Mouse (Mus musculus): ENCODE measurements around the gene Dhx37. TPM values are rescaled to one million over a fixed set of nuclear protein-coding genes. Genes with fewer than 3 reads are reported as not detected.
A peak's percentile ranks its signal among the peaks of the same experiment; 100 is the strongest.

The Dhx37 gene
- 1 to 10 TPM; 3.4 to 4.3 TPM for total RNA-seq (2021)
- long read RNA-seq, experiment 1, full-length matches to known transcripts: 1 of 2 reads
- long read RNA-seq, experiment 1, partial matches to known transcripts: 0 of 2 reads
- long read RNA-seq, experiment 1, other reads (novel, unspliced or antisense): 1 of 2 reads
- long read RNA-seq, experiment 2, partial matches to known transcripts: 0 of 2 reads
- long read RNA-seq, experiment 2, other reads (novel, unspliced or antisense): 2 of 2 reads

GRCm38 (mm10) chr5:125433793-125434337 lies at the start of gene Dhx37:
Gene Dhx37 (minus strand): TSS chr5:125434121.
- peak; percentile 85 to 93 for DNase-seq
- intact Hi-C loops (cut with DNase I): no loop called here

- DNase-seq: no peak
- intact Hi-C loops (cut with DNase I): no loop called here
Observed at GRCm38 (mm10) chr5:125482474-125482873, 48.6 kb upstream of the Dhx37 start.

GRCm38 (mm10) chr5:125480434-125481231 lies 46.7 kb upstream of the Dhx37 start:
- intact Hi-C loops (cut with DNase I): no loop called here
- DNase-seq: no peak

GRCm38 (mm10) chr5:125479376-125479775 lies 45.5 kb upstream of the Dhx37 start:
- intact Hi-C loops (cut with DNase I): loop anchor here (5.0 kb wide), 1 partner anchor 97 kb away; no protein-coding TSS in a partner anchor
- DNase-seq: no peak

- DNase-seq: no peak
- intact Hi-C loops (cut with DNase I): loop anchor here (5.0 kb wide), 1 partner anchor 96 kb away; no protein-coding TSS in a partner anchor
Observed at GRCm38 (mm10) chr5:125478037-125478436, 44.1 kb upstream of the Dhx37 start.

GRCm38 (mm10) chr5:125477533-125477932 lies 43.6 kb upstream of the Dhx37 start:
- intact Hi-C loops (cut with DNase I): loop anchor here (5.0 kb wide), 1 partner anchor 95 kb away; no protein-coding TSS in a partner anchor
- no peak for DNase-seq

- DNase-seq: no peak
- intact Hi-C loops (cut with DNase I): loop anchor here (5.0 kb wide), 1 partner anchor 94 kb away; no protein-coding TSS in a partner anchor
Observed at GRCm38 (mm10) chr5:125476799-125477198, 42.9 kb upstream of the Dhx37 start.

GRCm38 (mm10) chr5:125476286-125476625 lies 42.3 kb upstream of the Dhx37 start:
- no peak for DNase-seq
- intact Hi-C loops (cut with DNase I): loop anchor here (5.0 kb wide), 1 partner anchor 94 kb away; no protein-coding TSS in a partner anchor

- intact Hi-C loops (cut with DNase I): loop anchor here (5.0 kb wide), 1 partner anchor 93 kb away; no protein-coding TSS in a partner anchor
- peak; percentile 98 to 99 for DNase-seq
Observed at GRCm38 (mm10) chr5:125475601-125476285, 41.8 kb upstream of the Dhx37 start, which contains the start of gene Aacs. Gene Aacs (plus strand): TSS chr5:125475814.

GRCm38 (mm10) chr5:125475030-125475429 lies 41.1 kb upstream of the Dhx37 start:
- DNase-seq: no peak
- intact Hi-C loops (cut with DNase I): loop anchor here (5.0 kb wide), 1 partner anchor 93 kb away; no protein-coding TSS in a partner anchor

GRCm38 (mm10) chr5:125472796-125473475 lies 39.0 kb upstream of the Dhx37 start:
- no peak for DNase-seq
- intact Hi-C loops (cut with DNase I): no loop called here

GRCm38 (mm10) chr5:125470713-125471112 lies 36.8 kb upstream of the Dhx37 start:
- intact Hi-C loops (cut with DNase I): no loop called here

GRCm38 (mm10) chr5:125467261-125467660 lies 33.3 kb upstream of the Dhx37 start:
- intact Hi-C loops (cut with DNase I): no loop called here

More at GRCm38 (mm10) chr5:125470713-125471112, 36.8 kb upstream of the Dhx37 start:
- no peak for DNase-seq

GRCm38 (mm10) chr5:125466483-125466882 lies 32.6 kb upstream of the Dhx37 start:
- no peak for DNase-seq
- intact Hi-C loops (cut with DNase I): no loop called here

More at GRCm38 (mm10) chr5:125467261-125467660, 33.3 kb upstream of the Dhx37 start:
- no peak for DNase-seq

- peak; percentile 87 to 93 for DNase-seq
- intact Hi-C loops (cut with DNase I): no loop called here
Observed at GRCm38 (mm10) chr5:125465701-125466106, 31.8 kb upstream of the Dhx37 start.

GRCm38 (mm10) chr5:125465192-125465591 lies 31.3 kb upstream of the Dhx37 start:
- no peak for DNase-seq

GRCm38 (mm10) chr5:125461868-125462445 lies 28.0 kb upstream of the Dhx37 start:
- intact Hi-C loops (cut with DNase I): loop anchor here (2.0 kb wide), 1 partner anchor 79 kb away; no protein-coding TSS in a partner anchor

More at GRCm38 (mm10) chr5:125465192-125465591, 31.3 kb upstream of the Dhx37 start:
- intact Hi-C loops (cut with DNase I): no loop called here

GRCm38 (mm10) chr5:125460574-125460973 lies 26.7 kb upstream of the Dhx37 start:
- no peak for DNase-seq
- intact Hi-C loops (cut with DNase I): loop anchor here (2.0 kb wide), 1 partner anchor 78 kb away; no protein-coding TSS in a partner anchor

More at GRCm38 (mm10) chr5:125461868-125462445, 28.0 kb upstream of the Dhx37 start:
- no peak for DNase-seq

GRCm38 (mm10) chr5:125457538-125457937 lies 23.6 kb upstream of the Dhx37 start:
- intact Hi-C loops (cut with DNase I): loop anchor here (5.0 kb wide), 1 partner anchor 40 kb away; no protein-coding TSS in a partner anchor
- no peak for DNase-seq
